Mouse (Mus musculus) gastrocnemius, adult 8-10 months (tissue): Measurements from ENCODE around the gene 5730596B20Rik. TPM values are rescaled to one million over a fixed set of nuclear protein-coding genes. Genes with fewer than 3 reads are reported as not detected.

ENCODE experiments used
- DNase-seq, 2 experiments: peaks; one replicate each; pipeline ENCODE4 v3.0.0; 2022; ENCODE audit warnings: low spot score in 2 of 2
- total RNA-seq, 4 experiments: library from RNA; stranded (reverse); gene quantifications; 2 replicates each; pipeline ENCODE4 v1.2.4; 2022

The 5730596B20Rik gene
- total RNA-seq, 4 experiments from 2014 or later: 0.13 TPM; not detected in 3

GRCm38 (mm10) chr6:52162611-52163365 is 14.5 kb upstream of the 5730596B20Rik start:
- DNase-seq: no peak

GRCm38 (mm10) chr6:52163366-52164031 is 13.8 kb upstream of the 5730596B20Rik start:
- DNase-seq: no peak

- DNase-seq: no peak
Observed at GRCm38 (mm10) chr6:52164051-52164625, 13.2 kb upstream of the 5730596B20Rik start.

- DNase-seq: no peak
Observed at GRCm38 (mm10) chr6:52164626-52165440, 12.5 kb upstream of the 5730596B20Rik start, which contains the start of gene Hoxa2. Gene Hoxa2 (minus strand): TSS chr6:52164831.

- DNase-seq: no peak
Observed at GRCm38 (mm10) chr6:52165441-52166370, 11.6 kb upstream of the 5730596B20Rik start.

- no peak for DNase-seq
Observed at GRCm38 (mm10) chr6:52166431-52167077, 10.7 kb upstream of the 5730596B20Rik start.

- DNase-seq: no peak
Observed at GRCm38 (mm10) chr6:52167176-52167575, 10.1 kb upstream of the 5730596B20Rik start.

GRCm38 (mm10) chr6:52167736-52168161 is 9.5 kb upstream of the 5730596B20Rik start:
- DNase-seq: no peak

- no peak for DNase-seq
Observed at GRCm38 (mm10) chr6:52168191-52169055, 8.9 kb upstream of the 5730596B20Rik start.

GRCm38 (mm10) chr6:52169499-52170165 is 7.7 kb upstream of the 5730596B20Rik start:
- no peak for DNase-seq

GRCm38 (mm10) chr6:52170166-52170897 is 7.0 kb upstream of the 5730596B20Rik start:
- no peak for DNase-seq

GRCm38 (mm10) chr6:52170898-52171223 is 6.4 kb upstream of the 5730596B20Rik start:
- no peak for DNase-seq

GRCm38 (mm10) chr6:52171331-52171730 is 6.0 kb upstream of the 5730596B20Rik start:
- no peak for DNase-seq

- DNase-seq: no peak
Observed at GRCm38 (mm10) chr6:52171938-52172337, 5.4 kb upstream of the 5730596B20Rik start.

GRCm38 (mm10) chr6:52172501-52172900 is 4.8 kb upstream of the 5730596B20Rik start:
- DNase-seq: peak; percentile 65 to 72

GRCm38 (mm10) chr6:52173648-52174047 is 3.6 kb upstream of the 5730596B20Rik start:
- no peak for DNase-seq

GRCm38 (mm10) chr6:52174968-52175751 is 2.1 kb upstream of the 5730596B20Rik start:
- DNase-seq: no peak
